Mouse (Mus musculus): ENCODE measurements around the gene Olfr56. TPM values are rescaled to one million over a fixed set of nuclear protein-coding genes. Genes with fewer than 3 reads are reported as not detected.
"Not testable (repeated sequence)": the region's sequence is repeated elsewhere in the genome, so short reads cannot be mapped to it uniquely, and the experiment has no call there.

Gene Olfr56
- polyA plus RNA-seq, 1 experiment: 0.08 TPM

GRCm38 (mm10) chr11:49063713-49064469 is 85.2 kb downstream of the Olfr56 start, which contains the start of gene Tgtp2:
Gene Tgtp2, minus strand, starts transcription at chr11:49064206.
- WGBS: 71% methylated on average over 5 of the region's 5 CpGs
- H3K27ac ChIP-seq (ENCODE audit: insufficient read depth, low read length); DNase-seq; H3K4me1 ChIP-seq (ENCODE audit: control insufficient read depth, insufficient read depth, low read length); H3K4me3 ChIP-seq (replicated peaks; ENCODE audit: insufficient read depth, low read depth, low read length); H3K27me3 ChIP-seq (ENCODE audit: control insufficient read depth, insufficient read depth, low read length): not testable (repeated sequence)

GRCm38 (mm10) chr11:49068358-49068757 is 89.7 kb downstream of the Olfr56 start:
- no peaks in the 10 kb centered on the region for H3K4me1 ChIP-seq (ENCODE audit: control insufficient read depth, insufficient read depth, low read length)
- H3K27ac ChIP-seq (ENCODE audit: insufficient read depth, low read length): no peak overlapping the region
- no peak overlapping the region for H3K4me3 ChIP-seq (replicated peaks; ENCODE audit: insufficient read depth, low read depth, low read length)
- WGBS: 96% methylated on average over 1 of the region's 1 CpGs
- TF ChIP-seq CTCF (IDR thresholded peaks at IDR 0.05; ENCODE audit: borderline replicate concordance, insufficient read depth, low read depth, low read length): no peak
- TF ChIP-seq POLR2A (IDR thresholded peaks at IDR 0.05; ENCODE audit: borderline replicate concordance, insufficient read depth, low read length): no peak
- no peak for DNase-seq
- H3K27me3 ChIP-seq (ENCODE audit: control insufficient read depth, insufficient read depth, low read length): no peaks in the 10 kb centered on the region

- not testable (repeated sequence) for H3K27ac ChIP-seq (ENCODE audit: insufficient read depth, low read length); DNase-seq; H3K4me1 ChIP-seq (ENCODE audit: control insufficient read depth, insufficient read depth, low read length); H3K4me3 ChIP-seq (replicated peaks; ENCODE audit: insufficient read depth, low read depth, low read length); H3K27me3 ChIP-seq (ENCODE audit: control insufficient read depth, insufficient read depth, low read length)
- 74% methylated on average over 6 of the region's 6 CpGs for WGBS
These were observed 97.5 kb downstream of the Olfr56 start, which contains the start of gene Ifi47 for GRCm38 (mm10) chr11:49076001-49076757. Gene Ifi47, plus strand, starts transcription at chr11:49076587.

DNA sequence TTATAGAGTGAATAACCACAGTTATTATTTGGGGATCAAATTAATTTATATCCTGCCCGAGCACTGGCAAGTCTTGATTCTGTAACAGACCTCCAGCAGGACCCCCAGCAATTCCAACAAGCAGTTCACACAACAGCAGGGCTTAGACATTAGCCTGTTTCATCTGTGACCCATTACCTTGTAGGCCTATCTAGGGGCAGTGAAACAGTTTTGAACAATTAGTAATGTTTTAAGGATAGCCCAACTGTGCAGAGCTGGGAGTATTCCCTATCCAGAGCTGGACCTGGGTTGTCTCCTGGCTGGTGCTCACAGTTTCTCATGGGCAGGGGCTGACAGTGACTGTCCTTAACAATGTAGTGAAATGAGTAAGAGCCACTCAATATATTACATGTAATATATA is 98.3 kb downstream of the Olfr56 start:
- TF ChIP-seq CTCF (IDR thresholded peaks at IDR 0.05; ENCODE audit: borderline replicate concordance, insufficient read depth, low read depth, low read length): no peak
- no peak for TF ChIP-seq POLR2A (IDR thresholded peaks at IDR 0.05; ENCODE audit: borderline replicate concordance, insufficient read depth, low read length)
- Histone ChIP-seq H3K27ac (ENCODE audit: insufficient read depth, low read length) (no peak overlapping the region), H3K27me3 (ENCODE audit: control insufficient read depth, insufficient read depth, low read length) (no peaks in the 10 kb centered on the region), H3K4me1 (ENCODE audit: control insufficient read depth, insufficient read depth, low read length) (no peaks in the 10 kb centered on the region), H3K4me3 (replicated peaks; ENCODE audit: insufficient read depth, low read depth, low read length) (no peak overlapping the region)
- 77% methylated on average over 1 of the region's 1 CpGs for WGBS
- DNase-seq: no peak

- no peaks in the 10 kb centered on the region for H3K4me1 ChIP-seq (ENCODE audit: control insufficient read depth, insufficient read depth, low read length)
- WGBS: 88% methylated on average over 3 of the region's 3 CpGs
- DNase-seq: no peak
- no peak for TF ChIP-seq CTCF (IDR thresholded peaks at IDR 0.05; ENCODE audit: borderline replicate concordance, insufficient read depth, low read depth, low read length)
- TF ChIP-seq POLR2A (IDR thresholded peaks at IDR 0.05; ENCODE audit: borderline replicate concordance, insufficient read depth, low read length): no peak
- H3K4me3 ChIP-seq (replicated peaks; ENCODE audit: insufficient read depth, low read depth, low read length): no peak overlapping the region
- H3K27me3 ChIP-seq (ENCODE audit: control insufficient read depth, insufficient read depth, low read length): no peaks in the 10 kb centered on the region
- no peak overlapping the region for H3K27ac ChIP-seq (ENCODE audit: insufficient read depth, low read length)
These were observed 100.0 kb downstream of the Olfr56 start for GRCm38 (mm10) chr11:49078719-49079118.

DNA sequence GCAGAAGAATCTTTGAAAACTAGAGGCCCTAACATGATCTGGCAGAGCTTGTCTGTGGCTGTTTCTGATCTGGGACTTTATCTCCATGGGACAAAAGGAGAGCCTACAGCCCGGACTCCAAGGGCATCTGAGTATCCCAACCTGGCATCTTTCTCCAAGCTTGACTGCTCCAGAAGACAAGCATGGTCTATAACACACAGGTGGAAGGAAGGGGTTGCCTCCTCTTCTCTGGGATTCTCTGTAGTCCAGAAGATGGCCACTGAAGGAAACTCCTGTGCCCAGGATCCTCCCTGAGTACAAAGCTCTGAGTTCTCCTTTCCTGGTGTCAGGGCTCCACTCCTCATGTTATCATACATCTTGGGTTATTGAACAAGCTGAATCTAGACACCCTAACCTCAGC is 101.9 kb downstream of the Olfr56 start:
- DNase-seq: no peak
- no peak overlapping the region for H3K4me3 ChIP-seq (replicated peaks; ENCODE audit: insufficient read depth, low read depth, low read length)
- WGBS: 63% methylated on average over 1 of the region's 1 CpGs
- TF ChIP-seq POLR2A (IDR thresholded peaks at IDR 0.05; ENCODE audit: borderline replicate concordance, insufficient read depth, low read length): no peak
- no peak for TF ChIP-seq CTCF (IDR thresholded peaks at IDR 0.05; ENCODE audit: borderline replicate concordance, insufficient read depth, low read depth, low read length)
- H3K4me1 ChIP-seq (ENCODE audit: control insufficient read depth, insufficient read depth, low read length): no peaks in the 10 kb centered on the region
- H3K27ac ChIP-seq (ENCODE audit: insufficient read depth, low read length): no peak overlapping the region
- no peaks in the 10 kb centered on the region for H3K27me3 ChIP-seq (ENCODE audit: control insufficient read depth, insufficient read depth, low read length)

- no peak overlapping the region for H3K27ac ChIP-seq (ENCODE audit: insufficient read depth, low read length)
- 79% methylated on average over 4 of the region's 4 CpGs for WGBS
- no peak for DNase-seq
- no peak overlapping the region for H3K4me3 ChIP-seq (replicated peaks; ENCODE audit: insufficient read depth, low read depth, low read length)
- no peaks in the 10 kb centered on the region for H3K4me1 ChIP-seq (ENCODE audit: control insufficient read depth, insufficient read depth, low read length)
- no peak for TF ChIP-seq POLR2A (IDR thresholded peaks at IDR 0.05; ENCODE audit: borderline replicate concordance, insufficient read depth, low read length)
- TF ChIP-seq CTCF (IDR thresholded peaks at IDR 0.05; ENCODE audit: borderline replicate concordance, insufficient read depth, low read depth, low read length): no peak
- no peaks in the 10 kb centered on the region for H3K27me3 ChIP-seq (ENCODE audit: control insufficient read depth, insufficient read depth, low read length)
These were observed 102.7 kb downstream of the Olfr56 start for GRCm38 (mm10) chr11:49081356-49081755.

DNA sequence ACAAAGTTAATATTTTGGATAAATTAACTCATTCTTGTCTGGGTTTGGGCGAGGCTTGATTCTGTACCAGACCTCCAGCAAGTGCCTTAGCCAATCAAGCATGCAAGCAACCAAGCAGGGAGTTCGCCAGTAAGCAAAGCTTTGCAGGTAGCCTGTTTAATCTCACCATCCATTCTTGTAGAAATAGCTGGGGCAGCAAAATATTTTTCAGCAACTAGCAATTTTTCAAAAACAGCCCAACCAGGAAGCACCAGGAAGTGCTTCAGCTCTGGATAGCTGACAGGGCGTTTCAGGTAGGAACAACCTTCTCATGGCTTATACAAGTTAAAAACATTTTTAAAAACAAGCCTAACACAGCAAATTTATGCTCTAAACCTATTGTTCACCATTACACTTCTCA is 103.2 kb downstream of the Olfr56 start:
- H3K27me3 ChIP-seq (ENCODE audit: control insufficient read depth, insufficient read depth, low read length): no peaks in the 10 kb centered on the region
- no peak overlapping the region for H3K27ac ChIP-seq (ENCODE audit: insufficient read depth, low read length)
- DNase-seq: no peak
- TF ChIP-seq CTCF (IDR thresholded peaks at IDR 0.05; ENCODE audit: borderline replicate concordance, insufficient read depth, low read depth, low read length): no peak
- no peak for TF ChIP-seq POLR2A (IDR thresholded peaks at IDR 0.05; ENCODE audit: borderline replicate concordance, insufficient read depth, low read length)
- H3K4me1 ChIP-seq (ENCODE audit: control insufficient read depth, insufficient read depth, low read length): no peaks in the 10 kb centered on the region
- no peak overlapping the region for H3K4me3 ChIP-seq (replicated peaks; ENCODE audit: insufficient read depth, low read depth, low read length)
- WGBS: 68% methylated on average over 3 of the region's 3 CpGs

All from cerebellum, adult 2 months (tissue).